Mouse (Mus musculus) bone marrow, adult 2 months (tissue): ENCODE data around the gene Fam53a. TPM values are rescaled to one million over a fixed set of nuclear protein-coding genes. Genes with fewer than 3 reads are reported as not detected.

Source experiments
- H3K27ac ChIP-seq: fragments of 200-500 bp; 2 replicates; pipeline ENCODE4 v1.5.1; 2012; ENCODE audit warnings: low read depth, mild to moderate bottlenecking, control low read depth, inconsistent platforms, low read length; ENCODE audit not compliant: control insufficient read depth, poor library complexity, insufficient read depth
- H3K4me1 ChIP-seq: fragments of 200-500 bp; 2 replicates; pipeline ENCODE4 v1.6.1; 2011; ENCODE audit warnings: low read length; ENCODE audit not compliant: control insufficient read depth, insufficient read depth
- H3K4me3 ChIP-seq: fragments of 200-500 bp; replicated peaks from 2 replicates; pipeline ENCODE3; 2011; ENCODE audit warnings: mild to moderate bottlenecking, low read depth, low read length, control low read depth; ENCODE audit not compliant: control insufficient read depth
- CTCF ChIP-seq: fragments of 200-500 bp; IDR thresholded peaks from 2 replicates; pipeline ENCODE4 v1.5.1; 2011; ENCODE audit warnings: low read length, control low read depth; ENCODE audit not compliant: control insufficient read depth, insufficient read depth
- POLR2A ChIP-seq: fragments of 200-500 bp; IDR thresholded peaks from 2 replicates; pipeline ENCODE4 v1.6.1; 2011; ENCODE audit warnings: low read depth, mild to moderate bottlenecking, control low read depth, low read length, borderline replicate concordance; ENCODE audit not compliant: control insufficient read depth
- WGBS: fragments of 180-500 bp; shearing (Covaris S2); methylation state at CpG from one replicate; pipeline ENCODE4 v1.1.7; 2018; 5-methylcytosine and 5-hydroxymethylcytosine counted together
- polyA plus RNA-seq: library from polyadenylated mRNA; stranded (reverse); fragments of >200 nt; gene quantifications from 2 replicates; pipeline ENCODE4 v1.2.4, GENCODE M21; 2011; ENCODE audit warnings: low replicate concordance; ENCODE audit not compliant: missing spikeins, insufficient read depth, insufficient read length

Fam53a gene
- polyA plus RNA-seq, 1 experiment, result 11.1 TPM

- Histone ChIP-seq H3K27ac (no peak overlapping the region), H3K4me3 (no peak overlapping the region), H3K4me1 (no peaks in the 10 kb centered on the region)
- WGBS, result 37% methylated on average over 3 of the region's 3 CpGs
- no peak for TF ChIP-seq POLR2A
- peak; percentile 45; the same call in 1 of the 2 replicates for TF ChIP-seq CTCF
Measured at GRCm38 (mm10) chr5:33640652-33641051, 11.2 kb upstream of the Fam53a start.

DNA sequence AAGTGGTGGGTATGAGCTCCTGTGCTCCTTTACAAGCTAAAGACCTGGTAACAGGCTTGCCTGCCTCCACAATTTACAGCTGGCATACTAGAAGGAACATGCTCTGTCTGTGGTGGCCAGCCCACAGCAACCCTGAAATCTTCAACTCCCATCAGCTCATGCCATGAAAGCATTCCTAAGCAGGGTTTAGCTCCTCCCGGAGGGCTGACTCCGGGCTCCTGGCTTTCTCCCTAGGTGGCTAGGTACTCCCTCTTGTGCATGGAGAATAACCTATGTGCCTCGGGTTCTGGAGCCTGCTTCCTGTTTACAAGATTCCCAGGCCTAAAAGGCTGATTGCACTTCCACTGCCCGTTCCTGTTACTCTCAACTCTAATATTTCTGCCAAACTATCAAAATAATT, 9.4 kb upstream of the Fam53a start:
- no peaks in the 10 kb centered on the region for H3K4me1 ChIP-seq
- peak overlapping the region; percentile 14; the same call in 1 of the 2 replicates for H3K27ac ChIP-seq
- no peak overlapping the region for H3K4me3 ChIP-seq
- 75% methylated on average over 4 of the region's 4 CpGs for WGBS
- TF ChIP-seq POLR2A (no peak), CTCF (no peak)

- H3K27ac ChIP-seq, result no peak overlapping the region
- WGBS, result 81% methylated on average over 3 of the region's 3 CpGs
- TF ChIP-seq POLR2A (no peak), CTCF (no peak)
- H3K4me1 ChIP-seq, result no peaks in the 10 kb centered on the region
- H3K4me3 ChIP-seq, result no peak overlapping the region
Measured at GRCm38 (mm10) chr5:33637606-33638350, 8.3 kb upstream of the Fam53a start.

DNA sequence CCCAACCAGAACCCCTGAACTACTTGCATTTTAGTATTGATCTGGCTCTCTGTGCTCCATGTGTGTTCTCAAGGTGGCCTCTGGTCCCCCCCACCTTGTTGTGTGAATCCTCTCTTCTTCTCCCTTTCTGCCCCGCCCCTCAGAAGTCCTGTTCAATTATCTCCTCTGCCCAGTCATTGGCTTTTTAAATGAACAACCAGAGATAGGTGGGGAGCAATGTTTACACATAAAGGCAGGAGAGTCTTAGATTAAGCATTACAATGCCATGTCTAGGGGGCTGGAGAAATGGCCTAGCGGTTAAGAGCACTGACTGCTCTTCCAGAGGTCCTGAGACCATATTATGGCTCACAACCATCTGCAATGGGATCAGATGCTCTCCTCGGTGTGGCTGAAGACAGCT, 5.9 kb upstream of the Fam53a start:
- peaks cover 2% of the 10 kb centered on the region for H3K4me1 ChIP-seq
- TF ChIP-seq POLR2A, result no peak
- no peak for TF ChIP-seq CTCF
- H3K27ac ChIP-seq, result no peak overlapping the region
- WGBS, result 70% methylated on average over 3 of the region's 3 CpGs
- no peak overlapping the region for H3K4me3 ChIP-seq

DNA sequence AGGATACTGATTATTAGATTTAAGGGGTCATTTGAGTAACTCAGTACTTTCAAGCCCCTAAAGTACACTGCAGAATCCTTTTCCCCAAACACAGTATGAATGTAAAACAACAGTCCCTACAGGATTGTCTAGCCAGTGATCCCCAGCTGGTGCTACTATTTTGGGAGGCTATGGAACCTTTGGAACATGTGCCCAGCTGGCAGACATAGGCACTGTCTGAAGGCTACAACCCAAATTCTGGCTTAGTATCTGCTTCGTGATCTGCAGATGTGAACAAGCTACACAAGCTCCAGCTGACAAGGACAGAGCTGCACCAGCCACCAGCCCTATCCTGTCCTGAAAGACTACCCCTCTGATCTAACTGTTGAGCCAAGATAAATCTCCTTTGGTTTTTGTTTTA, 3.1 kb upstream of the Fam53a start:
- WGBS, result 72% methylated on average over 1 of the region's 1 CpGs
- Histone ChIP-seq H3K4me1 (peaks cover 7% of the 10 kb centered on the region), H3K4me3 (no peak overlapping the region), H3K27ac (no peak overlapping the region)
- no peak for TF ChIP-seq CTCF
- no peak for TF ChIP-seq POLR2A

DNA sequence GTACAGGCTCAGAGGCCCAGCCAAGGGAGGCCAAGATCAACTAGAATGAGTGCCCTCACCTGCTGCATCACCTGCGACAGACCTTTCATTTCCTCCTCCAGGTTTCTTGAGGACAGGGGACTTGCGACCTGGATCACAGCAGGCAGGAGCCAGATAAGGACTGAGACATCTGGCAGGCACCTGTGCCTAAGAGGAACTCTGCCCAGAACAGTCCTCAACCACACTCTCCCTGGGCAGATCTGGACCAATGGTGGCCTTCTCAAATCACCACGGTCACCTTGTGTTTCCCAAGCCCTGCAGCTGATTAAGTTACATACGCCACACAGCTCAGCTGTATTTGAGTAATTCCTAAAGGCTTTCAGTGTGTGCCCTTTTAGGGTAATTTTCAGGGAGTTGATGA, 1.2 kb upstream of the Fam53a start:
- Histone ChIP-seq H3K27ac (peak overlapping the region; percentile 24), H3K4me3 (peak overlapping the region; percentile 69), H3K4me1 (peaks cover 7% of the 10 kb centered on the region)
- WGBS, result 35% methylated on average over 4 of the region's 4 CpGs
- no peak for TF ChIP-seq POLR2A
- no peak for TF ChIP-seq CTCF

GRCm38 (mm10) chr5:33630061-33630460, 626 bp upstream of the Fam53a start:
- WGBS, result 2% methylated on average over 9 of the region's 9 CpGs

GRCm38 (mm10) chr5:33628820-33629300, 575 bp downstream of the Fam53a start:
- H3K27ac ChIP-seq, result peak overlapping the region; percentile 97
- 0 out of 2 replicates have a peak, but pooled peaks have one; percentile 5 for TF ChIP-seq POLR2A
- no peak for TF ChIP-seq CTCF
- H3K4me1 ChIP-seq, result peaks cover 9% of the 10 kb centered on the region
- H3K4me3 ChIP-seq, result peak overlapping the region; percentile 98
- WGBS, result under 1% methylated on average over 24 of the region's 24 CpGs

More at GRCm38 (mm10) chr5:33630061-33630460, 626 bp upstream of the Fam53a start:
- no peak for TF ChIP-seq POLR2A
- no peak for TF ChIP-seq CTCF
- Histone ChIP-seq H3K4me3 (peak overlapping the region; percentile 69), H3K4me1 (peaks cover 9% of the 10 kb centered on the region), H3K27ac (peak overlapping the region; percentile 72)
